Mouse (Mus musculus): ENCODE data around the gene Mpp5. TPM values are rescaled to one million over a fixed set of nuclear protein-coding genes. Genes with fewer than 3 reads are reported as not detected.
A peak's percentile ranks its signal among the peaks of the same experiment; 100 is the strongest.

Mpp5 gene
- polyA plus RNA-seq, 1 experiment from 2014 or later = 15.9 TPM

DNA sequence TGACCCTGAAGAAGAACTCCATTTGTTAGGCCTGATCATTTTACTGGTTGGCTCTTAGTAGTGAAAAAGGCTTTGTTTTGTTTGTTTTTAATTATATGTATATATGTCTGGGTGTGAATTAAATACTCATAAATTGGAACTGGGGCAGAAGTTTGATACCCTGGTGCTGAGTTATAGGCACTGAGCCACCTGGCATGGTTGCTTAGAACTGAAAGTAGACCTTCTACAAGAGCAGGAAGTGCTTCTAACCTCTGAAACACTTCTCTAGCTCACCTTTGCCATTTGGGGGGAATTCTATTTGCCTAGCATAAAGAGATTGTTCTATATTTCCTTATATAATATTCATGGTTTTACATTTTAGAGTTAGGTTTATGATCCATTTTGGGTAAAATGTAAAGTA, 13.3 kb downstream of the Mpp5 start:
- Histone ChIP-seq H3K4me3 (ENCODE audit: low read length) (no peak overlapping the region), H3K9ac (ENCODE audit: low read depth, low read length) (no peak overlapping the region), H3K27ac (ENCODE audit: low read depth, low read length) (no peak overlapping the region), H3K4me2 (ENCODE audit: low read length) (no peak overlapping the region), H3K4me1 (ENCODE audit: control insufficient read depth, insufficient read depth, low read depth, low read length) (no peaks in the 10 kb centered on the region), H3K27me3 (replicated peaks; ENCODE audit: control insufficient read depth, insufficient read depth, low read length) (no peaks in the 10 kb centered on the region), H3K36me3 (ENCODE audit: control insufficient read depth, insufficient read depth, low read length) (no peaks in the 10 kb centered on the region), H3K9me3 (ENCODE audit: control insufficient read depth, low read length) (no peaks in the 10 kb centered on the region)
- ATAC-seq = no peak

DNA sequence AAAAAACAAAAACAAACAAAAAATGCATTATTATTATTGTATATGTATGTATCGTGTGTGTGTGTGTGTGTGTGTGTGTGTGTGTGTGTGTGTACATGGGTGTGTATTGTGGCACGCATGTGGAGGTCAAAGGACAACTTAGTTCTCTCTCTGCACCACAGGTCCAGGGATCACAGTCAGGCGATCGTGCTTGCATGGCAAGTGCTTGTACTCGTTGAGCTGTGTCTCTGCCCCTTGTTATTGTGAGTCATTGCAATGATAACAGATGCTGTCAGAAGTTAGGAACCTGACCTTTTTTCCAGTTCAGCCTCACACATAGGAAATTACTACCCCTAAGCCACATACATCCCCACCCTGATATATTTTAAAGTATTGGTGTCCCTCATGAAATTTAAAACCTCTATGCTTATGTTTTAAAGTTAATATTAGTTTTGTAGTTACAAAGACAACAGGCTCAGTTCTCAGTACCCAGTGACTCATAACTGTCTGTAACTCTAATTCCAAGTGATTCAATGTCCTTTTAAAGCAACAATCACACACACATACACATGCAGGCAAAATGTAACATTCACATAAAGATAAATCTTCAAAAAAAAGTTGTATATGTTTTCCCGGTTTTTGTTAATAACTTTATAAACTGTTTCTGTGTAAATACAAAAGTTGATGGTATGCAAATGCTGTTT, 20.5 kb downstream of the Mpp5 start:
- ATAC-seq = no peak
- no peak overlapping the region for H3K4me3 ChIP-seq (ENCODE audit: low read length)
- 83% methylated on average over 6 of the region's 6 CpGs for WGBS
- H3K27ac ChIP-seq (ENCODE audit: low read depth, low read length) = no peak overlapping the region
- no peaks in the 10 kb centered on the region for H3K9me3 ChIP-seq (ENCODE audit: control insufficient read depth, low read length)
- no peaks in the 10 kb centered on the region for H3K4me1 ChIP-seq (ENCODE audit: control insufficient read depth, insufficient read depth, low read depth, low read length)
- no peak overlapping the region for H3K4me2 ChIP-seq (ENCODE audit: low read length)
- H3K27me3 ChIP-seq (replicated peaks; ENCODE audit: control insufficient read depth, insufficient read depth, low read length) = no peaks in the 10 kb centered on the region
- no peaks in the 10 kb centered on the region for H3K36me3 ChIP-seq (ENCODE audit: control insufficient read depth, insufficient read depth, low read length)
- no peak overlapping the region for H3K9ac ChIP-seq (ENCODE audit: low read depth, low read length)

DNA sequence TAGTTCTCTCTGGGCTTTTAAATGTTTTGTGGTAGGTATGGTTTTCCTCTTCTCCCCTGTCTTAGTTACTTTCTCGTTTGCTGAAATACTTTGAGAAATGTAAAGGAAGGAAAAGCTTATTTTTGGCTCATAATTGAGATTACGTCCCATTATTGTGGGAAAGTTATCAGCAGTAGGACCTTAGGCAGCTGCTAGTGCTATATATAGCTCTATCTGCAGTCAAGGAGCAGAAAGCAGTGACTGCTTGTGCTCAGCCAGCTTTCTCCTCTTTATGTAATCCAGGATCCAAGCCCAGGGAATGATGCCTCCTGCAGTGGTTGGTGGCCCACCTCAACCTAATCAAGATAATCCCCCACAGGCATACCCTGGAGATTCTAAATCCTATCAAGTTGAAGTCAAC, 24.5 kb downstream of the Mpp5 start:
- H3K4me2 ChIP-seq (ENCODE audit: low read length) = no peak overlapping the region
- ATAC-seq = no peak
- WGBS = 91% methylated on average over 2 of the region's 2 CpGs
- H3K27ac ChIP-seq (ENCODE audit: low read depth, low read length) = no peak overlapping the region
- H3K4me1 ChIP-seq (ENCODE audit: control insufficient read depth, insufficient read depth, low read depth, low read length) = no peaks in the 10 kb centered on the region
- no peak overlapping the region for H3K9ac ChIP-seq (ENCODE audit: low read depth, low read length)
- no peaks in the 10 kb centered on the region for H3K36me3 ChIP-seq (ENCODE audit: control insufficient read depth, insufficient read depth, low read length)
- H3K27me3 ChIP-seq (replicated peaks; ENCODE audit: control insufficient read depth, insufficient read depth, low read length) = no peaks in the 10 kb centered on the region
- no peak overlapping the region for H3K4me3 ChIP-seq (ENCODE audit: low read length)
- no peaks in the 10 kb centered on the region for H3K9me3 ChIP-seq (ENCODE audit: control insufficient read depth, low read length)

DNA sequence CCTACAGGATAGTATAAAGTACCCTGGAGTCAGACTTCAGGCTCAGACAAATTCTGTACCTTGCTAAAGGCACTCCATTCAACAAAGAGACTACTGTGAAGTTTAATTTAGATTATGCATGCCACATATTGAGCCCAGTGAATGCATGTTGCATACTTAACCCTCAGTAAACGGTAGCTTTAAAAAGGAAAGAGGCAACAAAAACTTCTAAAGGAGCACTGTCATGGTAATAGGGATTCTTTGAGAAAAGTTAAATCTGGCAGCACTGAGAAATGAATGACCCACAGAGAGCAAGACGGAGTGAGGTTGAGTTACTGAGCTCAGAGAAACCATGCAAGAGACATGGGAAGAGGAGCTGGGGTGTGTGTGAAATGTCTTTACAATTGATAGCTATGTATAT, 29.2 kb downstream of the Mpp5 start:
- no peaks in the 10 kb centered on the region for H3K9me3 ChIP-seq (ENCODE audit: control insufficient read depth, low read length)
- no peaks in the 10 kb centered on the region for H3K4me1 ChIP-seq (ENCODE audit: control insufficient read depth, insufficient read depth, low read depth, low read length)
- 10% methylated on average over 2 of the region's 2 CpGs for WGBS
- peak; percentile 52 for ATAC-seq
- H3K27me3 ChIP-seq (replicated peaks; ENCODE audit: control insufficient read depth, insufficient read depth, low read length) = no peaks in the 10 kb centered on the region
- H3K9ac ChIP-seq (ENCODE audit: low read depth, low read length) = no peak overlapping the region
- H3K4me3 ChIP-seq (ENCODE audit: low read length) = no peak overlapping the region
- no peak overlapping the region for H3K27ac ChIP-seq (ENCODE audit: low read depth, low read length)
- H3K36me3 ChIP-seq (ENCODE audit: control insufficient read depth, insufficient read depth, low read length) = no peaks in the 10 kb centered on the region
- H3K4me2 ChIP-seq (ENCODE audit: low read length) = peak overlapping the region; percentile 13

DNA sequence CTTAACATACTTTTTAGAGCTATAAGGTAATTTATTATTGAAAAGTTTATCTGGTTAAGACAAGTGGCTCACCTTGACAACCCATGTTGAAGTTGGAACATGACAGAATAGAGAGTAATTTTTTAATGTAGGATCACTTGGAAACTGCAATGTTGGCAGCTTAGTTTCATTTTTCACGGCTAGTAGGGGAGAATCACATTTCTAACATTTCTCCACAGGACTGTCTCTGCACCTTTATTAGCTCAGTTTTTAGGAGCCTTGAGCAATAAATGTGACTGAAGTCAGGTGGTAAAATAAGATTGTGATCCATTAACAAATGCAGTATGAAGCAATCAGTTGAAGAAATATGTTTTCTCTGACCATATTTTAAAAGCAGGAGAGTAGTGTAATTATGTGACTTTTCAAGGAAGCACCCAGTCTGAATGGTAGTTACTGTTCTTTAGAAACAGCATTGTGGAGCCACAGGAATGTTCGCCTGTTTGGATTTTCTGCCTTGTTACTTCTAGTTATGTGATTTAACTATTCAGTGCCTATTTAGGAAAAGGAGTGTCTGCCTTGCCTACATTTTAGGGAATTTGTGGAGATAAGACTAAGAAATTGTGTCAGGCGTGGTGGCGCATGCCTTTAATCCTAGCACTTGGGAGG, 29.8 kb downstream of the Mpp5 start:
- ATAC-seq = no peak
- Histone ChIP-seq H3K9ac (ENCODE audit: low read depth, low read length) (no peak overlapping the region), H3K4me1 (ENCODE audit: control insufficient read depth, insufficient read depth, low read depth, low read length) (no peaks in the 10 kb centered on the region), H3K9me3 (ENCODE audit: control insufficient read depth, low read length) (no peaks in the 10 kb centered on the region), H3K4me2 (ENCODE audit: low read length) (peak overlapping the region; percentile 13), H3K4me3 (ENCODE audit: low read length) (no peak overlapping the region), H3K27me3 (replicated peaks; ENCODE audit: control insufficient read depth, insufficient read depth, low read length) (no peaks in the 10 kb centered on the region), H3K27ac (ENCODE audit: low read depth, low read length) (peak overlapping the region; percentile 23; the same call in 1 of the 2 replicates), H3K36me3 (ENCODE audit: control insufficient read depth, insufficient read depth, low read length) (no peaks in the 10 kb centered on the region)
- WGBS = 48% methylated on average over 4 of the region's 4 CpGs

DNA sequence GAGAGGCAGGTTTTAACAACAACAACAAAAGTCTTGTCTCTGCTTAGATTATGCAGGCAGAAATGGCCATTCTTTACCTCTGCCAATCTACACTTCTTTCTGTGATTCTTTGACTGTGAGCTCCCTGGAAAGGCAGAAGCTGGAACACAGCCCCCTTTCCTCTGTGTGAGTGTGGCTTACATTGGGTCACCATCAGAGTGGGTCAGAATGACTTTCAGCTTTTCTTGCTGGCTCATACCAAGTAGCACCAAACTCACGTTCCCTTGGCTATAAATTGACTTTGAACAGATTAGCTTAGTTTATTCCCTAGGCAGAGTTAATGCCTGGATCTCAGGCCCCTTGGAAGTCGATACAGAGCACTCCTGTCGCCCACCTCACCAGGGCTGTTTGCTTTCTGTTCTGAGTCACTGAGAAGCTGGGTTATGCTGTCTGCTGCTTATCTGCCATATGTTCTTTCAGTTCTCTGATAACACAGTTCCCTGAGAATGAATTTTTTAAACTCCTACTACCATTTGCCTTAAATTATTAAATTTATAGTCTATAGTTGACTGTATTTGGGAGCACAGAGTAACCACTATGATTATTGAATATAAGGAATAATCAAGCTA, 39.7 kb downstream of the Mpp5 start:
- Histone ChIP-seq H3K4me1 (ENCODE audit: control insufficient read depth, insufficient read depth, low read depth, low read length) (no peaks in the 10 kb centered on the region), H3K27ac (ENCODE audit: low read depth, low read length) (no peak overlapping the region), H3K9me3 (ENCODE audit: control insufficient read depth, low read length) (no peaks in the 10 kb centered on the region), H3K4me3 (ENCODE audit: low read length) (no peak overlapping the region), H3K4me2 (ENCODE audit: low read length) (no peak overlapping the region), H3K27me3 (replicated peaks; ENCODE audit: control insufficient read depth, insufficient read depth, low read length) (no peaks in the 10 kb centered on the region), H3K36me3 (ENCODE audit: control insufficient read depth, insufficient read depth, low read length) (no peaks in the 10 kb centered on the region), H3K9ac (ENCODE audit: low read depth, low read length) (no peak overlapping the region)
- 46% methylated on average over 3 of the region's 3 CpGs for WGBS
- no peak for ATAC-seq

GRCm38 (mm10) chr12:78790791-78791190, 42.1 kb downstream of the Mpp5 start:
- Histone ChIP-seq H3K36me3 (ENCODE audit: control insufficient read depth, insufficient read depth, low read length) (no peaks in the 10 kb centered on the region), H3K9me3 (ENCODE audit: control insufficient read depth, low read length) (no peaks in the 10 kb centered on the region), H3K27ac (ENCODE audit: low read depth, low read length) (no peak overlapping the region), H3K9ac (ENCODE audit: low read depth, low read length) (no peak overlapping the region), H3K4me2 (ENCODE audit: low read length) (no peak overlapping the region), H3K4me1 (ENCODE audit: control insufficient read depth, insufficient read depth, low read depth, low read length) (0 out of 2 replicates have a peak, but pooled peaks cover 2% of the 10 kb centered on the region), H3K4me3 (ENCODE audit: low read length) (no peak overlapping the region), H3K27me3 (replicated peaks; ENCODE audit: control insufficient read depth, insufficient read depth, low read length) (no peaks in the 10 kb centered on the region)
- ATAC-seq = no peak
- 67% methylated on average over 2 of the region's 2 CpGs for WGBS

DNA sequence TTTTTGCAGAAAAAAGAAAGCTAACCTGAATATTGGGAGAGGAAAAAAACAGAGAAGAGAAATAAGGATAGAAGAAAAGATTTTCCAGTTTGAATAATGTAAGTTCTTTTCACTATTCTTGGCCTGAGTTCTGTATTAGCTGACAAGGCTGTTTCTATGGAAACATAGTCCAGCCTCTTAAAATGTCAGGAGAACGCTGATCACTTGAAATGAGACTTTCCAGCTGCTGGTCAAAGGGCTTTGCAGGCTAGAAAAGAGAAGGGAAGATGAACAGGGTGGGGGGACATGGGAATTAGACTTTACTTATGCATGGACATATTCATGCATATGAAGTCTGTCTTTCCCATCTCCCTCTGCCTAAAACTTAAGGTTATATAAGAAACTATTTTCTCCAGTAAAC, 45.5 kb downstream of the Mpp5 start:
- Histone ChIP-seq H3K4me2 (ENCODE audit: low read length) (no peak overlapping the region), H3K27me3 (replicated peaks; ENCODE audit: control insufficient read depth, insufficient read depth, low read length) (no peaks in the 10 kb centered on the region), H3K9ac (ENCODE audit: low read depth, low read length) (no peak overlapping the region), H3K4me1 (ENCODE audit: control insufficient read depth, insufficient read depth, low read depth, low read length) (0 out of 2 replicates have a peak, but pooled peaks cover 2% of the 10 kb centered on the region), H3K27ac (ENCODE audit: low read depth, low read length) (no peak overlapping the region), H3K9me3 (ENCODE audit: control insufficient read depth, low read length) (no peaks in the 10 kb centered on the region), H3K36me3 (ENCODE audit: control insufficient read depth, insufficient read depth, low read length) (no peaks in the 10 kb centered on the region), H3K4me3 (ENCODE audit: low read length) (no peak overlapping the region)
- WGBS = 4% methylated on average over 1 of the region's 1 CpGs
- no peak for ATAC-seq

DNA sequence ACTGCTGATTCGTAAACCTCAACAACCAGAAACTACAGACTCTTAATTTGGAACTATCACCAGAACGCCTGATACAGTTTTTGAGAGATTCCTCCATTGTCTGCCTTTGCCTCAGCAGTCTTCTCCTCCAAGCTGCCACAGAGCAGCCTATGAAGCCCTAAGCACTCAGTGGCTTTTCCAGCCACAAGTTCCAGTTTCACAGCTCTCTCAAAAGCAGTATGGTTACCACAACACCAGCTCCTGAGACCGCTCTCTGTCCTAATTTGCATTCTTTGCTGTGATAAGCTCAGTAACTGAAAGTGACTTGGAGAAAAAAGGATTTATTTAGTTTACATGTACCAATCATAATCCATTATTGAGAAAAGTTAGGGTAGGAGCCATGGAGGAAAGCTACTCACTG, 51.3 kb downstream of the Mpp5 start:
- Histone ChIP-seq H3K36me3 (ENCODE audit: control insufficient read depth, insufficient read depth, low read length) (no peaks in the 10 kb centered on the region), H3K4me2 (ENCODE audit: low read length) (no peak overlapping the region), H3K4me1 (ENCODE audit: control insufficient read depth, insufficient read depth, low read depth, low read length) (no peaks in the 10 kb centered on the region), H3K27ac (ENCODE audit: low read depth, low read length) (no peak overlapping the region), H3K9ac (ENCODE audit: low read depth, low read length) (no peak overlapping the region), H3K9me3 (ENCODE audit: control insufficient read depth, low read length) (no peaks in the 10 kb centered on the region), H3K27me3 (replicated peaks; ENCODE audit: control insufficient read depth, insufficient read depth, low read length) (no peaks in the 10 kb centered on the region), H3K4me3 (ENCODE audit: low read length) (no peak overlapping the region)
- no peak for ATAC-seq
- 82% methylated on average over 3 of the region's 3 CpGs for WGBS

All from hindbrain, embryonic 16.5 days (tissue).